9 mouse cellular contexts compared by ENCODE assay signal in the genomic region with DNA sequence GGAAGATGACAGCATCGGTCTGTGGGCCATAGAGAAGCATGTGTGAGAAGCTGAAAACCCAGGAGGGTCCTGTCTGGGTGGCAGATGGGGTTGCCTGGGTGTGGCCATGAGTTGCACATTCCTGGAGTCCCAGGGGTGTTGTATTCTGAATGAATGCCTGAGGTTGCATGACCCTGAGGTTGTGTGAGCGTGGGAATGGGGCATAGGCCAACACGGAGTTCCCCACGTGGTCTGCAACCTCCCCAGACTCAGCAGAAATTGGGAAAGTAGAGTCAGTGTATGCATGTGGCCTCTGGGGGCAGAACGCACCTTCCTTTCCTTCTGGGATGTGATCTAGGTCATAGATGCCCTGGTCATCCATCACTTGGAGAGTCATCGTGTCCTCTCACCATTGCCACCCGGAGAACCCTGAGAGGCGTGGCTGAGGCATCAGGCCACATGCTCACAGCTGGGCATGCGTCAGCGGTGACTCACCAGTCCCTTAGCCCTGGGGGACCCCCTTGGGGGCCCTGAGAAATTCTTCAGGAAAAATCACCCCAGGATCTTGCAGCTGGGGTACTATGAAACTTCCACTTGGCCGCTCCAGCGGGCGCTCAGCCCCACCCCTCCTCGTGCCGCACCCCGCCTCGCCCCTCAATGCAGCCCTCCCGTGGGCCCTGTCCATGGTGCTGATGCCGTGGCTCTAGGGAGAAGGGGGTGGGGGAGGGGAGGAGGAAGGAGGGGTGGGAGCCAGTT. TPM values are rescaled to one million over a fixed set of nuclear protein-coding genes. Genes with fewer than 3 reads are reported as not detected.
DNase-seq lines count a peak whose midpoint lies in the region; ATAC-seq lines count a peak whose summit lies in the region.
"Had no signal": no experiment of that assay in that cellular context is flagged by ENCODE, and none has a peak within 500 bp of the region (broad histone marks: within the 10 kb centered on the region; RNA-seq: fewer than 3 reads in every experiment).

No protein-coding gene starts in this region.

- peak overlapping the region; percentile 12; the same call in 1 of the 2 replicates for H3K4me3 ChIP-seq in hindbrain, embryonic 10.5 days
- no peak overlapping the region for H3K4me3 ChIP-seq in hindbrain, embryonic 12.5 days
- H3K4me3 ChIP-seq in lung, embryonic 16.5 days (ENCODE audit: low read length): no peak overlapping the region

- no peak overlapping the region for H3K27ac ChIP-seq in hindbrain, embryonic 10.5 days
- H3K27ac ChIP-seq in hindbrain, embryonic 12.5 days: no peak overlapping the region
- no peak overlapping the region for H3K27ac ChIP-seq in lung, embryonic 16.5 days (ENCODE audit: low read length)
- H3K27ac ChIP-seq: liver, embryonic 14.5 days had no signal

- no peak overlapping the region for H3K9ac ChIP-seq in hindbrain, embryonic 12.5 days
- H3K9ac ChIP-seq in lung, embryonic 16.5 days (ENCODE audit: low read length): no peak overlapping the region
- H3K9ac ChIP-seq: liver, embryonic 14.5 days had no signal

- ATAC-seq in hindbrain, embryonic 12.5 days (ENCODE audit: low FRiP score): no peak; the same call in 1 of the 2 replicates
- peak; percentile 52 for ATAC-seq in lung, embryonic 16.5 days (ENCODE audit: low read depth)

- intact Hi-C loops in heart, postnatal 10 days (cut with DNase I): no loop called here

- DNase-seq in hindbrain, embryonic 10.5 days (ENCODE audit: low spot score): peak; percentile 50
- DNase-seq in ES-CJ7 (ENCODE audit: low read depth, low spot score): peak; percentile 59
- DNase-seq in embryo, embryonic 9.5 days (ENCODE audit: extremely low spot score): peak; percentile 61
- DNase-seq in heart, postnatal 10 days: peak; percentile 33 to 55
- DNase-seq in layer of hippocampus, adult 11-12 months (ENCODE audit: low spot score): no peak
- no peak for DNase-seq in spleen, postnatal 36 days (ENCODE audit: low spot score in 2 of 2)

- H3K27me3 ChIP-seq in hindbrain, embryonic 10.5 days (ENCODE audit: insufficient read depth, poor library complexity, severe bottlenecking): peaks cover 43% of the 10 kb centered on the region; the same call in 1 of the 2 replicates
- H3K27me3 ChIP-seq in hindbrain, embryonic 12.5 days: peaks cover 5% of the 10 kb centered on the region; the same call in 1 of the 2 replicates
- H3K27me3 ChIP-seq in lung, embryonic 16.5 days (ENCODE audit: control insufficient read depth, insufficient read depth, low read depth, low read length): peaks cover 3% of the 10 kb centered on the region; the same call in 1 of the 2 replicates

- peaks cover 24% of the 10 kb centered on the region for H3K4me1 ChIP-seq in hindbrain, embryonic 10.5 days (replicated peaks)
- H3K4me1 ChIP-seq in hindbrain, embryonic 12.5 days: peaks cover 6% of the 10 kb centered on the region
- peaks cover 6% of the 10 kb centered on the region for H3K4me1 ChIP-seq in lung, embryonic 16.5 days (replicated peaks; ENCODE audit: control insufficient read depth, insufficient read depth, low read length)

- 14% methylated on average over 19 of the region's 19 CpGs for WGBS in hindbrain, embryonic 10.5 days
- 13% methylated on average over 19 of the region's 19 CpGs for WGBS in hindbrain, embryonic 12.5 days
- WGBS in lung, embryonic 16.5 days: 9% methylated on average over 19 of the region's 19 CpGs

- no peaks in the 10 kb centered on the region for H3K9me3 ChIP-seq in hindbrain, embryonic 10.5 days
- H3K9me3 ChIP-seq in hindbrain, embryonic 12.5 days (replicated peaks): no peaks in the 10 kb centered on the region
- H3K9me3 ChIP-seq in lung, embryonic 16.5 days (ENCODE audit: control insufficient read depth, low read length): no peaks in the 10 kb centered on the region

- H3K36me3 ChIP-seq in hindbrain, embryonic 10.5 days: no peaks in the 10 kb centered on the region
- H3K36me3 ChIP-seq in hindbrain, embryonic 12.5 days: no peaks in the 10 kb centered on the region
- H3K36me3 ChIP-seq in lung, embryonic 16.5 days (ENCODE audit: control insufficient read depth, insufficient read depth, low read length): no peaks in the 10 kb centered on the region

- H3K4me2 ChIP-seq in hindbrain, embryonic 12.5 days (replicated peaks): no peak overlapping the region
- H3K4me2 ChIP-seq in lung, embryonic 16.5 days (ENCODE audit: low read depth, low read length): no peak overlapping the region

RNA-seq across cellular contexts. Expression of a gene that starts 2.2 kb away (rescaled TPM):
- polyA plus RNA-seq in hindbrain, embryonic 10.5 days (2016; fragmentation: Nextera tagmentation; extraction: Ambion mirVana): 0.98 and 1.3 TPM in 2 replicates
- 1.5 and 2.0 TPM in 2 replicates for polyA plus RNA-seq in hindbrain, embryonic 12.5 days (2016; fragmentation: Nextera tagmentation; extraction: Ambion mirVana)
- total RNA-seq in heart, postnatal 10 days (2021): 10 to 100 TPM; 22.2 to 25.4 TPM
- polyA plus RNA-seq in lung, embryonic 16.5 days (2015; fragmentation: Nextera tagmentation; extraction: Ambion mirVana): 1.2 and 1.8 TPM in 2 replicates

RNA-seq across cellular contexts. Expression of a gene that starts 5.6 kb away (rescaled TPM):
- polyA plus RNA-seq in hindbrain, embryonic 10.5 days (2016; fragmentation: Nextera tagmentation; extraction: Ambion mirVana): not detected in 2 replicates
- not detected in 2 replicates for polyA plus RNA-seq in hindbrain, embryonic 12.5 days (2016; fragmentation: Nextera tagmentation; extraction: Ambion mirVana)
- not detected for total RNA-seq in heart, postnatal 10 days (2021)
- not detected in 2 replicates for polyA plus RNA-seq in lung, embryonic 16.5 days (2015; fragmentation: Nextera tagmentation; extraction: Ambion mirVana)
- polyA plus RNA-seq: liver, embryonic 14.5 days had no signal

RNA-seq across cellular contexts. Expression of a gene that starts 55.7 kb away (rescaled TPM):
- 0.85 and 1.4 TPM in 2 replicates for polyA plus RNA-seq in hindbrain, embryonic 10.5 days (2016; fragmentation: Nextera tagmentation; extraction: Ambion mirVana)
- polyA plus RNA-seq in hindbrain, embryonic 12.5 days (2016; fragmentation: Nextera tagmentation; extraction: Ambion mirVana): 2.0 and 2.4 TPM in 2 replicates
- total RNA-seq in heart, postnatal 10 days (2021): 1 to 10 TPM; 6.5 to 7.2 TPM
- polyA plus RNA-seq in lung, embryonic 16.5 days (2015; fragmentation: Nextera tagmentation; extraction: Ambion mirVana): 18.8 and 22.4 TPM in 2 replicates

Comparison
In these comparisons a context has a peak if more than half of its experiments do, and no peak if none do; other contexts are left out.
1. DNase-seq: peak in hindbrain, embryonic 10.5 days (single experiment), ES-CJ7 (single experiment), embryo, embryonic 9.5 days (single experiment) and heart, postnatal 10 days (2 of 2); none in layer of hippocampus, adult 11-12 months (single experiment) and spleen, postnatal 36 days (0 of 2).